8 mouse cellular contexts compared by ENCODE assay signal in genomic region chr2:168052689-168053088, GRCm38 (mm10). TPM values are rescaled to one million over a fixed set of nuclear protein-coding genes. Genes with fewer than 3 reads are reported as not detected.
A peak's percentile ranks its signal among the peaks of the same experiment; 100 is the strongest.
DNase-seq lines count a peak whose midpoint lies in the region; ATAC-seq and TF ChIP-seq lines count a peak whose summit lies in the region.

No protein-coding gene starts in this region.

- H3K27ac ChIP-seq in intestine, embryonic 14.5 days (ENCODE audit: low read depth): no peak overlapping the region
- no peak overlapping the region for H3K27ac ChIP-seq in intestine, embryonic 15.5 days
- H3K27ac ChIP-seq in liver, postnatal 0 days (ENCODE audit: low read depth): no peak overlapping the region

- H3K36me3 ChIP-seq in intestine, embryonic 14.5 days (ENCODE audit: control insufficient read depth, insufficient read depth, low read length): no peaks in the 10 kb centered on the region
- no peaks in the 10 kb centered on the region for H3K36me3 ChIP-seq in intestine, embryonic 15.5 days
- H3K36me3 ChIP-seq in E14TG2a.4 (ENCODE audit: insufficient read depth, low read length): no peaks in the 10 kb centered on the region
- no peaks in the 10 kb centered on the region for H3K36me3 ChIP-seq in liver, postnatal 0 days (replicated peaks; ENCODE audit: insufficient read depth, low read length)

- TF ChIP-seq CTCF in E14TG2a.4 (conservative IDR thresholded peaks at IDR 0.05; ENCODE audit: low read length): peak; percentile 96
- TF ChIP-seq CTCF in liver, postnatal 0 days (IDR thresholded peaks at IDR 0.05; ENCODE audit: low read depth): peak; percentile 70

- 18% methylated on average over 2 of the region's 2 CpGs for WGBS in intestine, embryonic 14.5 days
- WGBS in intestine, embryonic 15.5 days: 22% methylated on average over 2 of the region's 2 CpGs
- 14% methylated on average over 2 of the region's 2 CpGs for WGBS in liver, postnatal 0 days (ENCODE audit: insufficient replicate concordance)

- no peaks in the 10 kb centered on the region for H3K9me3 ChIP-seq in intestine, embryonic 14.5 days (ENCODE audit: control insufficient read depth, low read length)
- H3K9me3 ChIP-seq in intestine, embryonic 15.5 days: no peaks in the 10 kb centered on the region
- no peaks in the 10 kb centered on the region for H3K9me3 ChIP-seq in E14TG2a.4 (ENCODE audit: low read length)
- no peaks in the 10 kb centered on the region for H3K9me3 ChIP-seq in liver, postnatal 0 days (ENCODE audit: low read length)

- peaks cover 35% of the 10 kb centered on the region for H3K4me1 ChIP-seq in intestine, embryonic 14.5 days (replicated peaks; ENCODE audit: control insufficient read depth, insufficient read depth, low read length)
- H3K4me1 ChIP-seq in intestine, embryonic 15.5 days (replicated peaks): peaks cover 31% of the 10 kb centered on the region
- peaks cover 27% of the 10 kb centered on the region for H3K4me1 ChIP-seq in E14TG2a.4 (replicated peaks; ENCODE audit: low read depth, low read length)
- peaks cover 10% of the 10 kb centered on the region; the same call in 1 of the 2 replicates for H3K4me1 ChIP-seq in liver, postnatal 0 days (ENCODE audit: insufficient read depth)

- no peak overlapping the region for H3K9ac ChIP-seq in intestine, embryonic 14.5 days (ENCODE audit: low read length)
- H3K9ac ChIP-seq in intestine, embryonic 15.5 days: no peak overlapping the region
- no peak overlapping the region for H3K9ac ChIP-seq in liver, postnatal 0 days (replicated peaks)

- H3K27me3 ChIP-seq in intestine, embryonic 14.5 days (replicated peaks; ENCODE audit: control insufficient read depth, insufficient read depth, low read length): no peaks in the 10 kb centered on the region
- H3K27me3 ChIP-seq in intestine, embryonic 15.5 days (replicated peaks): no peaks in the 10 kb centered on the region
- peaks cover 56% of the 10 kb centered on the region for H3K27me3 ChIP-seq in E14TG2a.4 (ENCODE audit: insufficient read depth, low read length)
- H3K27me3 ChIP-seq in liver, postnatal 0 days (ENCODE audit: insufficient read depth, low read length): peaks cover 18% of the 10 kb centered on the region

- peak; percentile 81 for DNase-seq in intestine, embryonic 14.5 days (ENCODE audit: low spot score)
- DNase-seq in 3T3-L1 (ENCODE audit: low read depth, low spot score): peak; percentile 70
- peak; percentile 58 for DNase-seq in embryo, embryonic 10.5 days (ENCODE audit: low spot score)
- peak; percentile 66 for DNase-seq in liver, postnatal 0 days
- DNase-seq in thymus, postnatal 4 days: peak; percentile 58
- DNase-seq in spleen, postnatal 14 days (ENCODE audit: low spot score in 2 of 2): no peak

- no peak overlapping the region for H3K4me3 ChIP-seq in intestine, embryonic 14.5 days (ENCODE audit: low read depth, low read length)
- no peak overlapping the region for H3K4me3 ChIP-seq in intestine, embryonic 15.5 days (replicated peaks)
- H3K4me3 ChIP-seq in E14TG2a.4 (replicated peaks; ENCODE audit: low read length): no peak overlapping the region
- no peak overlapping the region for H3K4me3 ChIP-seq in liver, postnatal 0 days (ENCODE audit: low read depth, low read length)

- H3K4me2 ChIP-seq in intestine, embryonic 14.5 days (ENCODE audit: low read length): no peak overlapping the region
- H3K4me2 ChIP-seq in intestine, embryonic 15.5 days (replicated peaks): no peak overlapping the region
- no peak overlapping the region for H3K4me2 ChIP-seq in liver, postnatal 0 days (ENCODE audit: low read depth, low read length)

- TF ChIP-seq EP300 in liver, postnatal 0 days (IDR thresholded peaks at IDR 0.05; ENCODE audit: low read depth): no peak

- ATAC-seq in intestine, embryonic 14.5 days (replicated peaks; ENCODE audit: low FRiP score, low TSS enrichment, low read depth): no peak
- no peak for ATAC-seq in intestine, embryonic 15.5 days
- peak; percentile 41; the same call in 1 of the 2 replicates for ATAC-seq in liver, postnatal 0 days

RNA-seq across cellular contexts. Expression of gene Pard6b, which starts 28.1 kb away (rescaled TPM):
- polyA plus RNA-seq in intestine, embryonic 14.5 days (2014; fragmentation: Nextera tagmentation; extraction: Ambion mirVana): 20.0 and 21.6 TPM in 2 replicates
- polyA plus RNA-seq in intestine, embryonic 15.5 days (2015; fragmentation: Nextera tagmentation; extraction: Ambion mirVana): 16.9 and 17.4 TPM in 2 replicates
- polyA plus RNA-seq in liver, postnatal 0 days (2015; fragmentation: Nextera tagmentation; extraction: Ambion mirVana): 2.3 and 2.7 TPM in 2 replicates

RNA-seq across cellular contexts. Expression of gene Ripor3, which starts 42.3 kb away (rescaled TPM):
- polyA plus RNA-seq in intestine, embryonic 14.5 days (2014; fragmentation: Nextera tagmentation; extraction: Ambion mirVana): 3.8 and 4.8 TPM in 2 replicates
- polyA plus RNA-seq in intestine, embryonic 15.5 days (2015; fragmentation: Nextera tagmentation; extraction: Ambion mirVana): 3.7 and 4.2 TPM in 2 replicates
- 1.4 TPM in 2 replicates for polyA plus RNA-seq in liver, postnatal 0 days (2015; fragmentation: Nextera tagmentation; extraction: Ambion mirVana)

Comparison
In these comparisons a context has a peak if more than half of its experiments do, and no peak if none do; other contexts are left out.
1. DNase-seq: peak in intestine, embryonic 14.5 days (single experiment), 3T3-L1 (single experiment), embryo, embryonic 10.5 days (single experiment), liver, postnatal 0 days (single experiment) and thymus, postnatal 4 days (single experiment); none in spleen, postnatal 14 days (0 of 2).